Mouse (Mus musculus) neural tube, embryonic 13.5 days (tissue): Measurements from ENCODE around the gene Man2b1. TPM values are rescaled to one million over a fixed set of nuclear protein-coding genes. Genes with fewer than 3 reads are reported as not detected.
"Not testable (repeated sequence)": the region's sequence is repeated elsewhere in the genome, so short reads cannot be mapped to it uniquely, and the experiment has no call there.

ENCODE experiments used
- ATAC-seq: fragments of 200-750 bp; cut with Nextera tagmentation; 2 replicates; pipeline ENCODE4 v1.8.0; 2017; ENCODE audit warnings: low read depth, mild to moderate bottlenecking, moderate TSS enrichment, moderate library complexity
- H3K27ac ChIP-seq: fragments of 300-500 bp; sonication (generic); replicated peaks from 2 replicates; pipeline ENCODE4 v1.5.1; 2015; ENCODE audit warnings: moderate library complexity, mild to moderate bottlenecking, inconsistent platforms
- H3K27me3 ChIP-seq: fragments of 300-500 bp; sonication (generic); 2 replicates; pipeline ENCODE4 v1.6.1; 2015; ENCODE audit warnings: mild to moderate bottlenecking, inconsistent platforms
- H3K36me3 ChIP-seq: fragments of 300-500 bp; sonication (generic); 2 replicates; pipeline ENCODE4 v1.6.1; 2015; ENCODE audit warnings: mild to moderate bottlenecking, inconsistent platforms
- H3K4me1 ChIP-seq: fragments of 300-500 bp; sonication (generic); replicated peaks from 2 replicates; pipeline ENCODE4 v1.6.1; 2015; ENCODE audit warnings: inconsistent platforms
- H3K4me2 ChIP-seq: fragments of 300-500 bp; sonication (generic); 2 replicates; pipeline ENCODE4 v1.6.1; 2015; ENCODE audit warnings: inconsistent platforms, mild to moderate bottlenecking, moderate library complexity
- H3K4me3 ChIP-seq: fragments of 300-500 bp; sonication (generic); 2 replicates; pipeline ENCODE4 v1.5.1; 2015; ENCODE audit warnings: mild to moderate bottlenecking, inconsistent platforms
- H3K9ac ChIP-seq: fragments of 300-500 bp; sonication (generic); 2 replicates; pipeline ENCODE4 v1.6.1; 2015; ENCODE audit warnings: moderate library complexity, mild to moderate bottlenecking, inconsistent platforms
- H3K9me3 ChIP-seq: fragments of 300-500 bp; sonication (generic); 2 replicates; pipeline ENCODE4 v1.6.1; 2016; ENCODE audit warnings: inconsistent platforms
- WGBS: fragments of 180-500 bp; shearing (Covaris S2); methylation state at CpG from one replicate; pipeline ENCODE4 v1.1.7; 2015; 5-methylcytosine and 5-hydroxymethylcytosine counted together
- polyA plus RNA-seq: library from polyadenylated mRNA; unstranded; fragments of >200 nt; fragmentation: Nextera tagmentation; extraction: Ambion mirVana; gene quantifications from 2 replicates; pipeline ENCODE4 v1.2.1, GENCODE M21; 2015

Gene Man2b1
- polyA plus RNA-seq, 1 experiment from 2014 or later, result 18.7 TPM

- H3K36me3 ChIP-seq, result peaks cover 58% of the 10 kb centered on the region
- H3K27me3 ChIP-seq, result no peaks in the 10 kb centered on the region
- no peak overlapping the region for H3K27ac ChIP-seq
- H3K4me2 ChIP-seq, result no peak overlapping the region
- H3K4me3 ChIP-seq, result no peak overlapping the region
- no peak for ATAC-seq
- no peak overlapping the region for H3K9ac ChIP-seq
- no peaks in the 10 kb centered on the region for H3K4me1 ChIP-seq
- 92% methylated on average over 7 of the region's 7 CpGs for WGBS
- no peaks in the 10 kb centered on the region for H3K9me3 ChIP-seq
Measured at GRCm38 (mm10) chr8:85095566-85095965, 12.5 kb downstream of the Man2b1 start.

GRCm38 (mm10) chr8:85096196-85096595 lies 13.1 kb downstream of the Man2b1 start:
- 95% methylated on average over 16 of the region's 16 CpGs for WGBS
- H3K9ac ChIP-seq, result no peak overlapping the region

GRCm38 (mm10) chr8:85096850-85097249 lies 13.8 kb downstream of the Man2b1 start:
- H3K27ac ChIP-seq, result no peak overlapping the region
- 0 out of 2 replicates have a peak, but pooled peaks cover 5% of the 10 kb centered on the region for H3K9me3 ChIP-seq
- H3K4me3 ChIP-seq, result no peak overlapping the region
- H3K9ac ChIP-seq, result no peak overlapping the region
- H3K27me3 ChIP-seq, result no peaks in the 10 kb centered on the region
- peaks cover 58% of the 10 kb centered on the region for H3K36me3 ChIP-seq
- ATAC-seq, result no peak
- no peaks in the 10 kb centered on the region for H3K4me1 ChIP-seq
- no peak overlapping the region for H3K4me2 ChIP-seq
- WGBS, result 96% methylated on average over 4 of the region's 4 CpGs

More at GRCm38 (mm10) chr8:85096196-85096595, 13.1 kb downstream of the Man2b1 start:
- H3K9me3 ChIP-seq, result no peaks in the 10 kb centered on the region
- no peaks in the 10 kb centered on the region for H3K27me3 ChIP-seq
- peaks cover 58% of the 10 kb centered on the region for H3K36me3 ChIP-seq
- no peak overlapping the region for H3K4me2 ChIP-seq
- no peak overlapping the region for H3K27ac ChIP-seq
- H3K4me1 ChIP-seq, result no peaks in the 10 kb centered on the region
- no peak for ATAC-seq
- no peak overlapping the region for H3K4me3 ChIP-seq

GRCm38 (mm10) chr8:85100076-85100665 lies 17.1 kb downstream of the Man2b1 start:
- Histone ChIP-seq H3K27ac (no peak overlapping the region), H3K9me3 (0 out of 2 replicates have a peak, but pooled peaks cover 5% of the 10 kb centered on the region), H3K4me3 (no peak overlapping the region), H3K4me2 (no peak overlapping the region), H3K9ac (no peak overlapping the region), H3K27me3 (no peaks in the 10 kb centered on the region), H3K36me3 (peaks cover 39% of the 10 kb centered on the region), H3K4me1 (no peaks in the 10 kb centered on the region)
- 87% methylated on average over 4 of the region's 4 CpGs for WGBS
- ATAC-seq, result no peak

- Histone ChIP-seq H3K9me3 (peaks cover 14% of the 10 kb centered on the region; the same call in 1 of the 2 replicates), H3K27ac (no peak overlapping the region), H3K9ac (no peak overlapping the region), H3K27me3 (no peaks in the 10 kb centered on the region), H3K4me1 (no peaks in the 10 kb centered on the region), H3K36me3 (peaks cover 36% of the 10 kb centered on the region), H3K4me3 (no peak overlapping the region), H3K4me2 (no peak overlapping the region)
- WGBS, result 92% methylated on average over 10 of the region's 10 CpGs
- ATAC-seq, result no peak
Measured at GRCm38 (mm10) chr8:85113241-85113640, 30.2 kb downstream of the Man2b1 start.

GRCm38 (mm10) chr8:85115501-85115900 lies 32.4 kb downstream of the Man2b1 start:
- no peaks in the 10 kb centered on the region for H3K27me3 ChIP-seq
- peaks cover 10% of the 10 kb centered on the region; the same call in 1 of the 2 replicates for H3K4me1 ChIP-seq
- peaks cover 15% of the 10 kb centered on the region for H3K36me3 ChIP-seq
- 0 out of 2 replicates have a peak, but pooled peaks cover 10% of the 10 kb centered on the region for H3K9me3 ChIP-seq
- WGBS, result 62% methylated on average over 4 of the region's 4 CpGs
- H3K4me2 ChIP-seq, result no peak overlapping the region
- H3K4me3 ChIP-seq, result no peak overlapping the region
- no peak overlapping the region for H3K9ac ChIP-seq
- ATAC-seq, result no peak
- H3K27ac ChIP-seq, result no peak overlapping the region

- no peak for ATAC-seq
Measured at GRCm38 (mm10) chr8:85116984-85117383, 33.9 kb downstream of the Man2b1 start.

GRCm38 (mm10) chr8:85119052-85119981 lies 36.2 kb downstream of the Man2b1 start:
- peak overlapping the region; percentile 68 for H3K27ac ChIP-seq
- H3K4me3 ChIP-seq, result peak overlapping the region; percentile 59
- H3K27me3 ChIP-seq, result no peaks in the 10 kb centered on the region
- H3K9me3 ChIP-seq, result no peaks in the 10 kb centered on the region
- H3K9ac ChIP-seq, result peak overlapping the region; percentile 73
- peak; percentile 86 for ATAC-seq
- peak overlapping the region; percentile 66 for H3K4me2 ChIP-seq
- WGBS, result 7% methylated on average over 37 of the region's 37 CpGs
- H3K4me1 ChIP-seq, result peaks cover 10% of the 10 kb centered on the region; the same call in 1 of the 2 replicates
- no peaks in the 10 kb centered on the region for H3K36me3 ChIP-seq

More at GRCm38 (mm10) chr8:85116984-85117383, 33.9 kb downstream of the Man2b1 start:
- Histone ChIP-seq H3K27ac (no peak overlapping the region), H3K9me3 (no peaks in the 10 kb centered on the region), H3K27me3 (no peaks in the 10 kb centered on the region), H3K4me1 (peaks cover 10% of the 10 kb centered on the region; the same call in 1 of the 2 replicates), H3K36me3 (peaks cover under 1% of the 10 kb centered on the region), H3K4me3 (no peak overlapping the region), H3K4me2 (no peak overlapping the region), H3K9ac (no peak overlapping the region)
- 92% methylated on average over 7 of the region's 7 CpGs for WGBS

GRCm38 (mm10) chr8:85120251-85120650 lies 37.2 kb downstream of the Man2b1 start:
- not testable (repeated sequence) for H3K4me3 ChIP-seq, H3K9ac ChIP-seq, H3K27ac ChIP-seq, H3K4me2 ChIP-seq, H3K4me1 ChIP-seq, ATAC-seq, H3K9me3 ChIP-seq, H3K36me3 ChIP-seq, H3K27me3 ChIP-seq
- 82% methylated on average over 5 of the region's 5 CpGs for WGBS

GRCm38 (mm10) chr8:85122995-85123394 lies 39.9 kb downstream of the Man2b1 start, which contains the start of gene Zfp791:
Gene Zfp791, minus strand, starts transcription at chr8:85123095.
- ATAC-seq, result no peak
- Histone ChIP-seq H3K4me2 (no peak within 1 kb of the TSS), H3K4me1 (peaks cover 10% of the 10 kb centered on the region; the same call in 1 of the 2 replicates), H3K27me3 (no peaks in the 10 kb centered on the region), H3K36me3 (no peaks in the 10 kb centered on the region), H3K9ac (no peak within 1 kb of the TSS), H3K9me3 (no peaks in the 10 kb centered on the region), H3K4me3 (no peak within 1 kb of the TSS), H3K27ac (no peak within 1 kb of the TSS)
- WGBS, result 85% methylated on average over 3 of the region's 3 CpGs

GRCm38 (mm10) chr8:85123691-85124090 lies 40.6 kb downstream of the Man2b1 start:
- H3K27ac ChIP-seq, result no peak overlapping the region
- H3K27me3 ChIP-seq, result no peaks in the 10 kb centered on the region
- H3K4me2 ChIP-seq, result no peak overlapping the region
- no peaks in the 10 kb centered on the region for H3K9me3 ChIP-seq
- no peak overlapping the region for H3K4me3 ChIP-seq
- peaks cover 7% of the 10 kb centered on the region; the same call in 1 of the 2 replicates for H3K4me1 ChIP-seq
- H3K9ac ChIP-seq, result no peak overlapping the region
- no peak for ATAC-seq
- H3K36me3 ChIP-seq, result no peaks in the 10 kb centered on the region
- WGBS, result 93% methylated on average over 8 of the region's 8 CpGs

- Histone ChIP-seq H3K36me3 (no peaks in the 10 kb centered on the region), H3K4me2 (no peak overlapping the region), H3K9me3 (no peaks in the 10 kb centered on the region), H3K4me1 (no peaks in the 10 kb centered on the region), H3K4me3 (no peak overlapping the region), H3K9ac (no peak overlapping the region), H3K27ac (no peak overlapping the region), H3K27me3 (peaks cover 15% of the 10 kb centered on the region; the same call in 1 of the 2 replicates)
- no peak for ATAC-seq
- 95% methylated on average over 1 of the region's 1 CpGs for WGBS
Measured at GRCm38 (mm10) chr8:85132335-85132734, 49.3 kb downstream of the Man2b1 start.
